Mouse (Mus musculus): ENCODE measurements around the gene Snrnp70. TPM values are rescaled to one million over a fixed set of nuclear protein-coding genes. Genes with fewer than 3 reads are reported as not detected.
"Not testable (repeated sequence)": the region's sequence is repeated elsewhere in the genome, so short reads cannot be mapped to it uniquely, and the experiment has no call there.

The Snrnp70 gene
- polyA plus RNA-seq, 1 experiment: 216 TPM

DNA sequence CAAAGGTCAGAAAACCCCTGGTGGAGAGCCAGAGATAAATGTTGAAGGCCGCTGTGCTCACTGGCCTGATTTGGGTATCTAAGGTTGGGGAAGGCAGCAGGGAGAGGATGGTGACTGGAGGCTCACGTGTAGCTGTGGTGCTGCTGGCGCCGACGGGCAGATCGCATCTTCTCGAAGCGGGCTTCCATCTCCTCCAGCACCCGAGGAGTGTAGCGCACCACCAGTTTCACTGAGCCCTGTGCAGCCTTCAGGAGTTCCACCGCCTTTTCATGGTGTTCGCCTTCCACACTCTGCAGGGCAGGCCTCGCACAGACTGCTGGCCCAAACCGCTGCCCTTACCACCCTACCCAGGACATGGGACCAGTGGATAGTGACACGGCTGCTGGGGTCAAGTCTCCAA lies 27.4 kb downstream of the Snrnp70 start:
- no peak for DNase-seq (ENCODE audit: low read depth)

DNA sequence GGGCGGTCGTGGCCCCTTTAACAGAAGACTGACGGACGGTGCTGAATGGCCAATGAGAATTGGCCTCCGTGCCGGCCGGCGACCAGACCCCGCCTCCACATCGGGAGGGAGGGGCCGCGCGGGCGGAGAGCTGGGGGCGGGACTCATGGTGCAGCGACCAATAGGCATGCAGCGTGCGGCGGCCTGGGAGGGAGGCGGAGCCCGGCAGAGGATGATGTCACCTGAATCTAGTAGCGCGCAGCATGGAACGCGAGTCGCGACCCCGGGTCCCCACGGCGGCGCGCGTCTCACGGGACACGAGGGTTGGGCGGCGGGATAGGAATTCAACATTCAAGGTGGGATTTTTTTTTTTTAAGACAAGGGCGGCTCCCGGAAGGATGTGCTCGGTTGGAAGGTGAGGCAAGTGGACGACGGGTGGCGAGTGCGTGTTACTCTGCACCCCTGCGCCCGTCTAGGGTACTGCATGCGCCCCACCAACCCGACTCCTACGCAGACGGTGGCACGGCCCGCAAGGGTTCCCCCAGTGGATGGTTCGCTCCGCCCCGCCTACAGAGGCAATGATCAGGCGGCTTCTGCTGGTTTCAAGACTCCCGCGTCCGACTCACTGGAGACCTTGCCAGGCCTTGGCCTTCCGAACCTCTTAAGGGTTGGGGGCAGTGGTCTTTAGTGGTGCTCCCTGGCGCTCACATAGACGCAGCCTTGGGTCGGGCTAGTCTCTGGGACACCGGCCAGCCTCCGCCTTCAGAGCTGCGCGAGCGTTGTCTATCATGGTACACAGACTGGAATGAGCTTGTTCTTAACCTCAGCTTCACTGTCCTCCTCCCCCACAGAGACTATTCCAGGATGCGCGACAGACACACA lies 28.3 kb downstream of the Snrnp70 start:
- DNase-seq (ENCODE audit: low read depth): peak; percentile 38

DNA sequence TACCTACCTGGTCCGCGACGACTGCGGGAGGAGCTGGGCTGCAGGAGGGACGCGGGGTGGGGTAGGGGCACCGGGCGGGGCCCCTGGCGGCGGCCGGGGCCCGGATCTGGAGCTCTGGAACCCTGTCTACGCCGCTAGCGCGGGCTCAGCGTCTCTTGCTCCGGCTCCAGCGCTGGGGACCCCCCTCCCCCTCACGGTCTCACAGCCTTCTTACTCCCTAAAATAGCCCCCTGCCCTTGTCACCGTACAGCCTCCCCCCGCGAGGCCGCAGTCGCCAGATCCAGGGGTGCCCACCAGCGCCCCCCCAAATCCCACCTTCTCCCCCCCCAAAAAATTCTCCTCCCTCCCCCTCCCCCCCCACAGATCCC lies 28.9 kb downstream of the Snrnp70 start, which contains the start of gene Ppfia3:
Gene Ppfia3 (minus strand): TSS at position 368 of the 368 bp plus-strand sequence.
- no peak for DNase-seq (ENCODE audit: low read depth)

DNA sequence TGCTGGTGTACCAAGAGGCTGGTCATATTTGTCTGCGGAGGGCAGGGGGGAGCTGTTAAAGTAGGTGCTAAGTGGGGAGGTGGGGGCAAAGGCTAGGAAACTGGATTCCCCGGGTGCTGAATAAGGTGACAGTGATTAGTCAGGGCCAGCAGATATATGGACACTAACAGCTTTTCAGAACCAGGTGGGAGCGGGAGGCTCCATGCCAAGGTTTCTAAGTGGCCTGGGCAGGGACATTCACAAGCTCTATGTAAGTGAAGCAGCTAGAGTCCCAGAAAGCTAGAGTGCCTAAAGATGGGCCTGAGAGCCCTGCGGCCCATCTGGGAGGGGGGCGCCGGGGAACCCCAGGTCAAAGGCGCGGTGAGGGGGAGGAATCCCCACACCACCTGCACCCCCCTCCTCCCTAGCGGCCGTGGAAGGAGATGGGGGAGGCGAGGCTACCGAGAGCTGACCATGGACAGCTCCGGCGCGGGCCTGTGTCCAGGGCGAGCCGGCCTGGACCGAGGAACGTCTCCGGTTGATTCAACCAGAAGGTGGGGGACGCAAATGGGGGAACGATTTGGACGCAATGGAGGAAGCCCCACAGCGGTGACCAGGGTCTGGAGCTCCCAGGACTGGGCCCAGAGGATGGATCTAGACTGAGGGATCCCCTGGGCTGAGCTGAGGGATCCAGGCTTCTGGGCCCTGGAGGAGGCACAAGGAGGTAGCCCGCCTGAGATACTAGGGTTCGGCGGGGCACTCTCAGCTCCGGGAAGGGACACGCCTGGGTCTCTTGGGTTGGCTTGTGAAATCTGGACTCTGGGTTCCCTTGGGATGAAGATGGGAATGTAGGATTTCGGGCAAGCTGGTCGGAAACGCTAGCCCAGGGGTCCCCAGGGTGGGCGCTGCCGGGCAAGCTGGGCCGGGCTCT lies 29.5 kb downstream of the Snrnp70 start:
- DNase-seq (ENCODE audit: low read depth): no peak

DNA sequence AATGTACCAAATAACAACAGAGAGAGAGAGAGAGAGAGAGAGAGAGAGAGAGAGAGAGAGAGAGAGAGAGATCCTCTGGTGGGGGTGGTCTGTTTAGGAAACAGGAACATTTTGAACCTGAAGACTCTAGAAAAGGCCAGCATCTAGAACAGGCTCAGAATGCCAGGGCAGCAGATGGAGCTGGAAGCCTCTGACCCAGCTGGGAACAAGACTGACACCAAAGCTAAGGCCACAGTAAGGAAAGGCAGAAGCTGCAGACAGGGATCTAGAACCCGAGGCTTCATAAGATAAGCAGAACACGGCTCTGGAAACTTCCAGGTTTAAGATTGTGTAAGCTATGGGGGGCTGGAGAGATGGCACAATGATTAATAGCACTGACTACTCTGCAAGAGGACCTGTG lies 31.6 kb downstream of the Snrnp70 start:
- no peak for DNase-seq (ENCODE audit: low read depth)

DNA sequence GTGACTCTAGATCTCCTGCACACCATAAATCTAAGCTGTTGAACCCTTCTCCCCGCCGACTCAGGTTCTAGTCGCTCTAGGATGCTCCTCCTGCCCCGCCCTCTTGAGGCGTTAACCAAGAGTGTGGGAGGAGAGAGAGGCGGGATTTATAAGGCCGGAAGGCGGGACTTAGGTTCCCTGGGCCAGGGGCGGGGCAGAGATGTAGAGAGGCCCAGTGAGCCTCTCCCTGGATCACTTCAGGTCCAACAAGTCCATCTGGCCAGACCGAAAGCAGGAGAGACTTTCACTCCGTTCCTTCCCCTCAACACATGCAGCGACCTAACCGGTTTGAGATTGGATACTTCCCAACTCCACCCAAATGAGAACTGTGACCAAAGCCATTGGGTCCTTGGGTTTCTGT lies 32.7 kb downstream of the Snrnp70 start:
- DNase-seq (ENCODE audit: low read depth): no peak

DNA sequence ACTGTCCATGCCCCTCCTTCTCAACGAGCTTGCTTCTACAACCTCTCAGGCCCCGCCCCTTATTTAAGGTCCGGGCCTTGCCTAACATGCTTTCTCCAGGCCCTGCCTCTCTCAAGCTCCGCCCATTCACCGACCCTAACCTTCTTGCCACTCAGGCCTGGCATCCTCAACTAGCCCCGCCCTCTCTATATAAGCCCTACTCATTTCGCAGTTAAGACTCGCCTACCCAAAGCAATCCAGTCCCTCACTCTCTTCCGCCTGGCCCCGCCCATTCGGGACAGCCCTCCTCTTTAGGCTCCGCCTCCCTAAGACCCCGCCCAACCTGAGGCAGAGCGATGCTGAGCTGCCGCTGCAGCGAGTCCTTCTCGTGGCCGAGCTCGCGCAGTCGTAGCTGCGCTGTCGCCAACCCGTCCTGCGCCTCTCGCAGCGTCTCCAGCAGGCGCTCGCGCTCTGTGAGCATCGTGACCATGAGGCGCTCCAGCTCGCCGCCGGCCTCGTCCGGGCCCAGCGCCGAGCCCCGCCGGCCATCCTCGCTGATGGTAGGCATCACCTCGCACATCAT lies 34.2 kb downstream of the Snrnp70 start:
- no peak for DNase-seq (ENCODE audit: low read depth)

DNA sequence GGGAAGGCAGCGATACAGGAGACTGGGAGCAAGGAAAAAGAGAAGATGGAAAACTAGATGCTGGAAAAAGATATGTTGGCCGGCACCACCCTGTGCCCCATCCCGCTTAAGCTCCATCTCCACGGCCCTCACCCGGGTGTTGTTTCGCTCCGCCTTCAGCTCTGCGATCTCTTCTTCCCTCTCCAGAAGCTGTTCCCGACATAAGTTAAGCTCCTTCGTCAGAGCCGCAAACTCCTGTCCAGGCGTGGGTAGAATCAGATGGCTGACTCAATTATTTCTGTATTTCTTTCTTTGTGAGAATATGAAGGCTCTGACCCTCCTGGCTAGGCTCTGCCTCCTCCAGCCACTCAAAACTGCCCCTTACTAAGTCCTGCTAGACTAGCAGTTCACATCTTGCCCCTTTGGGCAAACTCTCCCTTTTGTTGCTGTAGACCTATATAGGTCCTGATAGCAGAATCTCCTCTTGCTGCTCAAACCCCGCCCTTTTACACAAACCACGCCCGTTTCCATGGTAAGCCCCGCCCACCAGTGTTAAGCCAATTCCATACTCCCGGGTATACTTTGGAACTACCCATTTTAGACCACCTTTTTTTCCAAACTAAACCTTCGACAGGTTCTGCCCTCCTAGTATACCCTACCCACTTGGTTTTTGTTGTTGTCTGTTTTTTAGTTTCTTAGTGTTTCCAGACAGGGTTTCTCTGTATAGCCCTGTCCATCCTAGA lies 35.0 kb downstream of the Snrnp70 start:
- DNase-seq (ENCODE audit: low read depth): no peak

DNA sequence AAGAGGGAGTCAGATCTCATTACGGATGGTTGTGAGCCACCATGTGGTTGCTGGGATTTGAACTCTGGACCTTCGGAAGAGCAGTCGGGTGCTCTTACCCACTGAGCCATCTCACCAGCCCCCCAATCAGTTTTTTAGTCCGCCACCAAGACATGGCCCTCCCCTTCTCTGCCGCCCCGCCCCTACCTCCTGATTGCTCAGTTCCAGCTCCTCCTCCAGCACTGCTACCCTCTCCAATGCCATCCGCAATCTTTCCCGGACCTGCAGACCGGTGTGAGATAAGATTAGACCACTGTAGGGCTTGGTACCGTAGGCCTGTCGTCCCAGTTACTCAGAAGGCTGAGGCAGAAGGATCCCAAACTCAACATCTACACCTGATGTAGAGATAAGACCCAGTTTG lies 36.5 kb downstream of the Snrnp70 start:
- DNase-seq (ENCODE audit: low read depth): not testable (repeated sequence)

DNA sequence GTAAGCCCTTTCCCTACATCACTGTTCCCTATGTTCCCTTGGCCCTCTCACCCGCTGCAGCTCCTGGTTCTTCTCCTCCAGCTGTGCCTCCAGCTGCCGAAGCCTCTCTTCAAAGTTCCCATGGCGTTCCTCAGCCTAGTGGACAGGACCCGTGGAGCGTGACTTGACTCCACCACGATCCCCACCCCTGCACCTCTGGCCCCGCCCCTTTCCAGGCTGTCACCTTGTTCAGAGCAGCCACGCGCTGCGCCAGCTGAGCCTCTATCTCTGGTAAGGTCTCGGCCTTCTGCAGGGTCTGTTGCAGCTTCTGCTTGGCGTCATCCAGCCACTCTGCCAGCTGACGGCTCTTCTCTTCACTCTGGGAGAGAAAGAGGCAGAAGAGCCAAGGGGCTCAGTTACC lies 39.5 kb downstream of the Snrnp70 start:
- DNase-seq (ENCODE audit: low read depth): no peak

DNA sequence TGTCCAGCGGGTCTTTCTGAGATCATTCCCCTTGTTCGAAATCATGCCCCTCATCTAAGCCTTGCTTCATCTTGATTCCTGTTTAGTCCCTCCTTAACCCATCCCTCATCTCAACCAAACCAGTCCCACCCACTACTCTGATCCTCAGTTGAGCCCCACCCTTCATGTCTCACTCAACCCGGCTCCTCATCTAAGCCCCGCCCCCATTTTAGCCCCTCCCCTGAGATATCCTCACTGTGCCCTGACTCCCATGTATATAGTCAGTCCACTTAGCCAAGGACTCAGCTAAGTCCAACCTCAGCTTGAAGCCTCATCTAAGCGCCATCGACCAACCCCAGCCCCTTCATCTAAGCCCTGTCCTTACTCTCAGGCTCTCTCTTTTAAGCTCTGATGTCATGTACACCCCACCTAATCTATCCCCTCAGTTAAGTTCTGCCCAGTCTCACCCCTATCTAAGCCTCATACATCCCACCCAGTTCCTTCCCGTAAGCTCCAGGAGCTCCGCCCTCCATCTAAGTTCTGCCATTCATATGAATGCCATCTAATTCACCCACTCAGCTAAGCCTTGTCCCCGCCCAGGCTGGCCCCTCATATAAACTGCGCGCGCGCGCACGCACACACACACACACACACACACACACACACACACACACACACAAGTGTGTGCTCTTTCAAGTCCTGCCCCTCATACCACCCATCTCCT lies 40.1 kb downstream of the Snrnp70 start:
- DNase-seq (ENCODE audit: low read depth): no peak

DNA sequence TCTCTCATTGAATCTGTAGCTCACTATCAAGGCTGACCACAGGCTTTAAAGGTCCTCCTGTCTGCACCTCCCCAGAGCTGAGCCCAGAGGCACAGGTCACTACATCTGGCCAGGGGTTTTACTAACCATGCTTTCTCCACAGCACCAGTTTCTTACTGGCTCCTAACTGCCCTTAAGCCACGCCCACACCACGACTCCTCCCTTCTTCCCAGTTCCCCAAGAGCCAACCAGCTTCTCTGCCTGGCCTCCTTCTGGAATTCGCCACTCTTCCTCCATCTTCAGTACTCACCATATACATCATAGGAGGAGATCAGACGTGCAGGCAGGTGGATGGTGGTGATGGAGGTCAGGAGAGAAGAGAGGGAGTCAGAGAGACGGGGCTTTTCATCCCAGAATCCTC lies 42.5 kb downstream of the Snrnp70 start:
- DNase-seq (ENCODE audit: low read depth): no peak

DNA sequence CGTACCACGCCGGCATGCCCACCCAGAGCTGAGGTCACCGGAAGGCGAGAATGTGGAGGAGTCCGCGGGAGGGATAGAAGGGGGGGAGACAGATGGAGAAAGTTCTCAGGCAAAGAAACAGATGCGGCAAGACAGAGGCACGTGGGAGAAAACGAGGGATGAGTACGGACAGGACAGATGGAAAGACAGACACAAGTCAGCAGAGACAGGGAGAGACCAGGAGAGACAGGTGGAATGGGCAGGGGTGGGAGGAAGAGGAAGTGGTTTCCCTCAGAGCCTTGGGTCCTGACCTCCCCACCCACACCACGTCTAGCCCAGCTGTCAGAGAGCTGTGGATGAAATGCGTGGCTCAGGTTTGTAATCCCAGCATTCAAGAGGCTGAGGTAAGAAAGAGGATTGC lies 48.6 kb downstream of the Snrnp70 start:
- DNase-seq (ENCODE audit: low read depth): no peak

DNA sequence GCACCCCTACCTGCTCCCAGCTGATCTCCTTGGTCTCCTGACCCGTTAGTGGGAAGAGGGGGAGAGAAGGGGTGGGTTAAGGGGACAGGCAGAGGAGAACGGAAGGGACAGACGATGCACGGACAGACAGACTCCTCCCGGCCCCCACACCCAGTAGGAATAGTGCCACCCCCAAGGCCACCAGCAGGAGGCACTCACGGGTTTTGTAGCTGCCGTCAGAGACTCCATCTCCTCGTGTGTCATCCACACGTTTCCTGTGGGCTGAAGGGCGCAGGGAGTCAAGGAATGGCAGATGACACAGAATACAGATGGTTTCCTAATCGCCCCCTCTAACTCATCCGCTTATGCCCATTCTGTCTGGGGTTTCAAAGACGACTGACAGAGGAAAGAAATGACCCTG lies 52.0 kb downstream of the Snrnp70 start:
- DNase-seq (ENCODE audit: low read depth): no peak

DNA sequence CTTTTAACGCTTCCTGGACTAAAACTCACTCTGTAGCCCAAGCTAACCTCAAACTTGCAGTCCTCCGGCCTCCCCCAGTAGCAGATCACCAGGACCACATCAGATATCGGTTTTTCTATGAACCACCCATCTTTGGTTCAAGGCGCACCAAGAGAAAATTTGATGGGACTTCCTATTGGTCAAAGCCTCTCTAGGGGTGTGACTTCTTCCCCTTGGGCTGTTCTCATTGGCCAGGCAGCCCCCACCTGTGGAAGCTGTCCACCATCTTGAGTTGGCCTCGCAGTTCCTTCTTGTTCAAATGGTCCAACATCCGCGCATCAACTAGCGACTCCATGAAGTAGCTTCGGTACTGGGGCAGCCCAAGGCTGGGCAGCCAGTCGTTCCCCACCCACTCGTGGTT lies 53.5 kb downstream of the Snrnp70 start:
- no peak for DNase-seq (ENCODE audit: low read depth)

DNA sequence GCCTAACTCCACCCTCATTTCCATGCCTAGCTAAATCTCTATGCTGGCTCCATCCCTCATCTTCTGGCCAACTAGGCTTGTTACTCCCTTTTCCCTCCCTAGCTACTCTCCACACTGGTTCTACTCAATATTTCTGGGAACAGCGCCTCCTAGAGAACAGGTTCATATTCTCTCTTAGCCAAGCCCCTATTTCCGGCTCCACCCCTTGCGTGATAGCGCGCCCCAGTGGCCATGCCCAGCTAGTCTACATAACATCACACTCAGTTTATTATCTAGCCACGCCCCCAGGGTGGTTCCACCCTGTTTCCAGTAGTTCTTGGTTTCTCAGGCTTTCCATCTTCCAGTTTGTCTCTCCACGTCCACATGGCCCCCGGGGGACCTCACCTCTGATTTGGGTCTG lies 54.2 kb downstream of the Snrnp70 start:
- no peak for DNase-seq (ENCODE audit: low read depth)

DNA sequence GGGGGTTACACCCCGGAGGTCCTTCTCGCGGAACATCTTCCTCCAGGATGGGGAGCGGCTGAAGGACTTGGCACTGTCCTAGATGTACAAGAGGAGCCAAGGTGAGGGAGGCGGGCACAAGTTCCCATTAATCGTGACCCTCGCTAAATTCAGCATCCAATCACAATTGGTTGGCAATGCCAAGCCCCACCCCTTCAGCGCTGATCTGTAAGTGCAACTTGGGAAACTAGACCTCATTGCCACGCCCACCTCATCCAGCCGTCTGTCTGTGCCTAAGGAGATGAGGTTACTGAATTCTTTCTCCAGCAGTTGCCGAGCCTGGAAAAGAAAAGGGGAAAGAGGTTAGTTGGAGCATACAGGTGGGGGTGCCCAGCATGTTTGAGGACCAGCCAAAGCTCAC lies 54.9 kb downstream of the Snrnp70 start:
- no peak for DNase-seq (ENCODE audit: low read depth)

DNA sequence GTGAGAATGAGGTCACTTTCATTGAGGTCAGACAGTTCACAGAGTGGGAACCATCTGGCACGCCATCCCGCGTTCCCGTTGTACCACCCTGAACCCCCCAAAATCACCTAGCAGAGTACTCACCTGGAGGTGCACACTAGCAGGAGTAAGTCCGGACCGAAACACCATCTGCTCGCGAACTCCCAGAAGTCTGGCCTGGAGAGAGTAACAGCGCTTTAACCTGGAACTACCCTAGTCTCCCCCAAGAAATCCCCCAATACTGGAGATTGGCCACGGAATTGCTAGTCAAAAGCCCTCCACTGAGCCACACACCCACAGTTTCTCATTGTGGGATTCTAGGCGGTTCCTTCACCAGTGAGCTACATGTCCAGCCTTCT lies 55.5 kb downstream of the Snrnp70 start:
- DNase-seq (ENCODE audit: low read depth): no peak

DNA sequence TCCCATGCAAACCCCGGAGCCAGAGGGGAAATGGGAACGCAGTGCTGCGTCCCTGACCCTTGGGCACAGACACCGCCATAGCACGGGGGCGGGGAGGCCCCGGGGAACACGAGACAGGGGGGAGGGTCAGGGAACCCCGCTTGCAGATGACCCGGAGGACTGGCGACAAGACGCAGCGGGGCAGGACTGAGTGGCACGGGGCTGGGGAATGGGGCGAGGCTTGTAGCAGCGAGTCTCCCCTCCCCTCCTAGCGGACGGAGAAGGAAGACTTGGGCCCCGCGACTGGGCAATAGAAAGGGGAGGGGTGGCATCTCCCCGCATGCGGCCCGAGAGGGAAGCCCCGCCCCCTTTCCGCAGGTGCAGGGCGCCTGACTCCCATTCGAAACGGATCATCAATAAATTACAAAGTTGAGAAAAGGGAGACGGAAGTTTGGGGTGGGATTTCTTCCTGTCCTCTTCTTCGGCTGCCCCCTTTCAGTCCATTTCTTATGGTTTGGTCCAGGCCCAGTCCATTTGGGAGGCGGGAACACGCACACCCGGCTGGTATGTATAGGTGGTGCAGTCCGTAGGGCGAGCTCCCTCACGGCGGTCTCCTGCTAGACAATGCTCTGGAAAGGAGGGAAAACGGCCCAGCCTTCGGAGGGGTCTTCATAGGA lies 56.0 kb downstream of the Snrnp70 start:
- no peak for DNase-seq (ENCODE audit: low read depth)

DNA sequence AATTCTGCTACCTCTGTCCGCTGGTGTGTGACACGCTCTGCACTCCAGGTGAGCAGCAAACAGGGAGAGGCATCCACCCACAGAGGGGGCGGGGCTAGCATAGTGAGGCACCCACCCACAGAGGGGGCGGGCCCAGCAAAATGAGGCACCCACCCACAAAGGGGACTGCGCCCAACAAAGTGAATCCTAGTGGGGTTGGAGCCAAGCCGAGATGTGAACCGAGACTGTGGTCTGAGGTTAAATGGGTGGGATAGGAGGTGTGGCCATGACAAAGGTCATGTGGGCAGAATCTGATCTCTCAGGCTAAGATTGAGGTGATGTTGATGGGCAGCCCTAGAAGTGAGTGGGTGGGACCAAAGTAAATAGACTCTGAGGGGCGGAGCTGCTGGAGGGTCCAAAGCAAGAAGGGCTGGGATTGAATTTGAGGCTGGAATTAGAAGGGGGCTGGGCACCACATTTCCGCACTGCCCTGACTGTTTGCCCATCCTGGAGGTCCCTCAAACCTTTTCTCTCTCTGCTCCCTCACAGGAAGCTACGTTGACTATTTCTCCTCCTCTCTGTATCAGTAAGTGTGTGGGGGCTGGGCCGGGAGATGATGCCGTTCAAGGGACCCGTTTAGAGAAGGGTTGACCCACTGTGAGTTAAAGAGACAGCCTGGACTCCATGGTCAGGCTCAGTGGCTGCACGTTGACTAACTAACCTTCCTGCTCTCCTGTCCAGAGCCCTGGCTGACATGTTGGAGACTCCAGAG lies 57.2 kb downstream of the Snrnp70 start:
- DNase-seq (ENCODE audit: low read depth): no peak
